ENCODE assay signal across 8 mouse cellular contexts in genomic region chr4:34886490-34887111, GRCm38 (mm10). TPM values are rescaled to one million over a fixed set of nuclear protein-coding genes. Genes with fewer than 3 reads are reported as not detected.
DNase-seq lines count a peak whose midpoint lies in the region; ATAC-seq and TF ChIP-seq lines count a peak whose summit lies in the region.

No protein-coding gene starts in this region.

- WGBS in cerebellum, adult 2 months = under 1% methylated on average over 48 of the region's 48 CpGs
- 3% methylated on average over 48 of the region's 48 CpGs for WGBS in forebrain, postnatal 0 days
- WGBS in lung, embryonic 15.5 days = under 1% methylated on average over 48 of the region's 48 CpGs
- under 1% methylated on average over 48 of the region's 48 CpGs for WGBS in olfactory bulb, adult 2 months

- peak overlapping the region; percentile 99 for H3K9ac ChIP-seq in MEL (ENCODE audit: control insufficient read depth, low read depth, low read length, poor library complexity, severe bottlenecking)
- H3K9ac ChIP-seq in forebrain, postnatal 0 days = peak overlapping the region; percentile 77
- H3K9ac ChIP-seq in lung, embryonic 15.5 days = peak overlapping the region; percentile 77

- TF ChIP-seq CTCF in MEL (IDR thresholded peaks at IDR 0.05 in 2 of 3, conservative IDR thresholded peaks at IDR 0.05 in 1 of 3; ENCODE audit: control insufficient read depth in 1 of 3, insufficient read depth in 1 of 3, low read depth in 2 of 3, low read length in 3 of 3, poor library complexity in 1 of 3, severe bottlenecking in 1 of 3) = no peak
- TF ChIP-seq CTCF in cerebellum, adult 2 months (IDR thresholded peaks at IDR 0.05; ENCODE audit: borderline replicate concordance, insufficient read depth, low read depth, low read length) = no peak
- TF ChIP-seq CTCF in forebrain, postnatal 0 days (IDR thresholded peaks at IDR 0.05; ENCODE audit: low read depth) = no peak
- no peak for TF ChIP-seq CTCF in olfactory bulb, adult 2 months (IDR thresholded peaks at IDR 0.05; ENCODE audit: insufficient read depth, low read depth, low read length)

- TF ChIP-seq POLR2A in MEL (IDR thresholded peaks at IDR 0.05; ENCODE audit: control insufficient read depth in 1 of 2, insufficient read depth in 1 of 2, low read depth in 1 of 2, low read length in 2 of 2, poor library complexity in 1 of 2) = peak in 1 of 2 experiments; percentile 93; a peak in 3 of 4 replicates
- TF ChIP-seq POLR2A in cerebellum, adult 2 months (IDR thresholded peaks at IDR 0.05; ENCODE audit: borderline replicate concordance, insufficient read depth, low read length) = no peak
- 0 out of 2 replicates have a peak, but pooled peaks have one; percentile 15 for TF ChIP-seq POLR2A in olfactory bulb, adult 2 months (IDR thresholded peaks at IDR 0.05; ENCODE audit: insufficient read depth, low read depth, low read length)

- H3K4me3 ChIP-seq in MEL (ENCODE audit: control insufficient read depth in 1 of 2, insufficient read depth in 1 of 2, low read depth in 2 of 2, low read length in 2 of 2) = peak overlapping the region; percentile 60 to 77
- H3K4me3 ChIP-seq in cerebellum, adult 2 months (replicated peaks; ENCODE audit: insufficient read depth, low read depth, low read length) = peak overlapping the region; percentile 74
- H3K4me3 ChIP-seq in forebrain, postnatal 0 days (ENCODE audit: low read depth, low read length) = peak overlapping the region; percentile 67
- H3K4me3 ChIP-seq in lung, embryonic 15.5 days = peak overlapping the region; percentile 73
- peak overlapping the region; percentile 83 for H3K4me3 ChIP-seq in olfactory bulb, adult 2 months (ENCODE audit: insufficient read depth, low read depth, low read length)

- H3K36me3 ChIP-seq in MEL (ENCODE audit: control insufficient read depth in 1 of 2, insufficient read depth in 2 of 2, low read length in 2 of 2) = peaks cover 0 to 24% of the 10 kb centered on the region in 2 experiments; a peak in 2 of 4 replicates
- no peaks in the 10 kb centered on the region for H3K36me3 ChIP-seq in forebrain, postnatal 0 days (ENCODE audit: insufficient read depth)
- no peaks in the 10 kb centered on the region for H3K36me3 ChIP-seq in lung, embryonic 15.5 days

- peaks cover 10 to 18% of the 10 kb centered on the region in 2 experiments for H3K4me1 ChIP-seq in MEL (ENCODE audit: control insufficient read depth in 1 of 2, insufficient read depth in 2 of 2, low read length in 2 of 2)
- no peaks in the 10 kb centered on the region for H3K4me1 ChIP-seq in cerebellum, adult 2 months (ENCODE audit: control insufficient read depth, insufficient read depth, low read length)
- H3K4me1 ChIP-seq in forebrain, postnatal 0 days (ENCODE audit: insufficient read depth) = peaks cover under 1% of the 10 kb centered on the region
- H3K4me1 ChIP-seq in lung, embryonic 15.5 days = peaks cover 21% of the 10 kb centered on the region
- peaks cover 5% of the 10 kb centered on the region for H3K4me1 ChIP-seq in olfactory bulb, adult 2 months (ENCODE audit: control insufficient read depth, insufficient read depth, low read length)

- no peaks in the 10 kb centered on the region for H3K9me3 ChIP-seq in MEL (replicated peaks; ENCODE audit: insufficient read depth, low read length)
- H3K9me3 ChIP-seq in forebrain, postnatal 0 days (ENCODE audit: low read length) = no peaks in the 10 kb centered on the region
- H3K9me3 ChIP-seq in lung, embryonic 15.5 days = no peaks in the 10 kb centered on the region

- H3K27me3 ChIP-seq in MEL (ENCODE audit: control insufficient read depth in 1 of 2, insufficient read depth in 2 of 2, low read length in 2 of 2) = no peaks in the 10 kb centered on the region; a peak in 1 of 4 replicates
- H3K27me3 ChIP-seq in cerebellum, adult 2 months (ENCODE audit: control insufficient read depth, insufficient read depth, low read length) = no peaks in the 10 kb centered on the region; the same call in 1 of the 2 replicates
- H3K27me3 ChIP-seq in forebrain, postnatal 0 days (ENCODE audit: insufficient read depth, low read length) = 0 out of 2 replicates have a peak, but pooled peaks cover 5% of the 10 kb centered on the region
- peaks cover 23% of the 10 kb centered on the region for H3K27me3 ChIP-seq in lung, embryonic 15.5 days

- H3K27ac ChIP-seq in MEL (ENCODE audit: control insufficient read depth, low read depth, low read length) = peak overlapping the region; percentile 91
- no peak overlapping the region for H3K27ac ChIP-seq in cerebellum, adult 2 months (ENCODE audit: insufficient read depth, low read length)
- H3K27ac ChIP-seq in forebrain, postnatal 0 days (ENCODE audit: low read depth, low read length) = peak overlapping the region; percentile 92
- H3K27ac ChIP-seq in lung, embryonic 15.5 days = peak overlapping the region; percentile 96
- peak overlapping the region; percentile 43 for H3K27ac ChIP-seq in olfactory bulb, adult 2 months (ENCODE audit: insufficient read depth, low read depth, low read length)

- DNase-seq in MEL (ENCODE audit: low read depth, low spot score) = peak; percentile 93
- peak; percentile 73 to 76 for DNase-seq in cerebellum, adult 2 months
- DNase-seq in forebrain, postnatal 0 days = peak; percentile 89
- peak; percentile 83 for DNase-seq in heart, postnatal 4 days
- DNase-seq in layer of hippocampus, adult 9-10 months (ENCODE audit: low spot score) = peak; percentile 46
- peak; percentile 77 to 82 for DNase-seq in thymus, adult 18-20 months

- peak; percentile 80 for ATAC-seq in forebrain, postnatal 0 days
- ATAC-seq in lung, embryonic 15.5 days (ENCODE audit: borderline replicate concordance, extremely low read depth, low FRiP score, low TSS enrichment) = peak; percentile 75

- H3K79me2 ChIP-seq in MEL (ENCODE audit: control insufficient read depth, insufficient read depth, low read length, poor library complexity) = peaks cover 23% of the 10 kb centered on the region

- no peak; a peak in 1 of 4 replicates for TF ChIP-seq EP300 in MEL (IDR thresholded peaks at IDR 0.05; ENCODE audit: low read depth in 1 of 2, low read length in 2 of 2)

- TF ChIP-seq RAD21 in MEL (IDR thresholded peaks at IDR 0.05; ENCODE audit: low read depth, low read length) = no peak

- peak overlapping the region; percentile 86 for H3K4me2 ChIP-seq in forebrain, postnatal 0 days (ENCODE audit: low read depth)
- peak overlapping the region; percentile 86 for H3K4me2 ChIP-seq in lung, embryonic 15.5 days

TF ChIP-seq in MEL, 35 proteins besides CTCF, POLR2A, EP300 and RAD21:
- peak; percentile 93 for TF ChIP-seq TCF12 (IDR thresholded peaks at IDR 0.05; ENCODE audit: low read depth, low read length)
- peak; percentile 97 for TF ChIP-seq TBP (IDR thresholded peaks at IDR 0.05; ENCODE audit: low read depth, low read length)
- peak; percentile 80 for TF ChIP-seq NELFE (IDR thresholded peaks at IDR 0.05; ENCODE audit: low read depth, low read length)
- TF ChIP-seq MYB (IDR thresholded peaks at IDR 0.05; ENCODE audit: low read depth, low read length) = peak; percentile 61; the same call in 1 of the 2 replicates
- TF ChIP-seq ELF1 (IDR thresholded peaks at IDR 0.05; ENCODE audit: low read depth, low read length) = peak; percentile 95
- no peak for TF ChIP-seq RCOR1 (IDR thresholded peaks at IDR 0.05; ENCODE audit: low read depth, low read length)
- TF ChIP-seq ZMIZ1 (IDR thresholded peaks at IDR 0.05; ENCODE audit: low read depth, low read length) = peak; percentile 69
- no peak for TF ChIP-seq USF2 (IDR thresholded peaks at IDR 0.05; ENCODE audit: borderline replicate concordance in 1 of 2, insufficient read depth in 1 of 2, low read depth in 1 of 2, low read length in 2 of 2)
- 0 out of 2 replicates have a peak, but pooled peaks have one; percentile 44 for TF ChIP-seq USF1 (IDR thresholded peaks at IDR 0.05; ENCODE audit: low read depth, low read length)
- peak; percentile 77 for TF ChIP-seq HCFC1 (IDR thresholded peaks at IDR 0.05; ENCODE audit: low read depth, low read length)
- TF ChIP-seq TAL1 (IDR thresholded peaks at IDR 0.05; ENCODE audit: low read length) = no peak
- TF ChIP-seq SIN3A (IDR thresholded peaks at IDR 0.05; ENCODE audit: low read length) = peak; percentile 68; the same call in 1 of the 2 replicates
- peak; percentile 89 for TF ChIP-seq UBTF (IDR thresholded peaks at IDR 0.05; ENCODE audit: borderline replicate concordance, insufficient read depth, low read depth, low read length)
- no peak for TF ChIP-seq MAFK (IDR thresholded peaks at IDR 0.05; ENCODE audit: borderline replicate concordance, low read depth, low read length)

RNA-seq across cellular contexts. Expression of gene Zfp292, which starts 3.8 kb away (rescaled TPM):
- total RNA-seq in MEL (2012; rRNA removed) = 9.8 and 14.3 TPM in 2 replicates
- polyA plus RNA-seq in MEL (2012; ENCODE audit: insufficient read depth in 1 of 2, insufficient read length in 2 of 2, low read depth in 1 of 2, low replicate concordance in 2 of 2, missing spikeins in 1 of 2) = 10 to 100 TPM; 16.8 to 19.4 TPM
- polyA plus RNA-seq in cerebellum, adult 2 months (2012; rRNA removed) = 8.9 and 9.4 TPM in 2 replicates
- 37.2 and 46.3 TPM in 2 replicates for total RNA-seq in forebrain, postnatal 0 days (2014; rRNA removed)
- polyA plus RNA-seq in forebrain, postnatal 0 days (2015; fragmentation: Nextera tagmentation; extraction: Ambion mirVana) = 12.0 and 16.7 TPM in 2 replicates
- total RNA-seq in heart, postnatal 4 days (2021) = 10 to 100 TPM; 23.4 to 24.6 TPM
- polyA plus RNA-seq in lung, embryonic 15.5 days (2015; fragmentation: Nextera tagmentation; extraction: Ambion mirVana) = 16.2 and 16.7 TPM in 2 replicates
- polyA plus RNA-seq in olfactory bulb, adult 2 months (2012; ENCODE audit: insufficient read depth, insufficient read length, low replicate concordance, missing spikeins) = not detected in 2 replicates

RNA-seq across cellular contexts. Expression of gene Cga, which starts 7.0 kb away (rescaled TPM):
- not detected in 2 replicates for total RNA-seq in MEL (2012; rRNA removed)
- polyA plus RNA-seq in MEL (2012; ENCODE audit: insufficient read depth in 1 of 2, insufficient read length in 2 of 2, low read depth in 1 of 2, low replicate concordance in 2 of 2, missing spikeins in 1 of 2) = not detected
- not detected in 2 replicates for polyA plus RNA-seq in cerebellum, adult 2 months (2012; rRNA removed)
- total RNA-seq in forebrain, postnatal 0 days (2014; rRNA removed) = not detected in 2 replicates
- not detected in 2 replicates for polyA plus RNA-seq in forebrain, postnatal 0 days (2015; fragmentation: Nextera tagmentation; extraction: Ambion mirVana)
- not detected for total RNA-seq in heart, postnatal 4 days (2021)
- not detected in 2 replicates for polyA plus RNA-seq in lung, embryonic 15.5 days (2015; fragmentation: Nextera tagmentation; extraction: Ambion mirVana)
- not detected in 2 replicates for polyA plus RNA-seq in olfactory bulb, adult 2 months (2012; ENCODE audit: insufficient read depth, insufficient read length, low replicate concordance, missing spikeins)
